Mouse (Mus musculus) regulatory T cell (primary cell): ENCODE results near the gene Hspa1l.
"Not testable (repeated sequence)": the region's sequence is repeated elsewhere in the genome, so short reads cannot be mapped to it uniquely, and the experiment has no call there.

Experiments
- in situ Hi-C: fragments of 300-600 bp; cut with MboI, MseI; formaldehyde crosslinking; loops from one replicate; pipeline ENCODE4 v1.15.1; 2025; ENCODE audit warnings: high pct_unique_total_duplicates

Gene Hspa1l

DNA sequence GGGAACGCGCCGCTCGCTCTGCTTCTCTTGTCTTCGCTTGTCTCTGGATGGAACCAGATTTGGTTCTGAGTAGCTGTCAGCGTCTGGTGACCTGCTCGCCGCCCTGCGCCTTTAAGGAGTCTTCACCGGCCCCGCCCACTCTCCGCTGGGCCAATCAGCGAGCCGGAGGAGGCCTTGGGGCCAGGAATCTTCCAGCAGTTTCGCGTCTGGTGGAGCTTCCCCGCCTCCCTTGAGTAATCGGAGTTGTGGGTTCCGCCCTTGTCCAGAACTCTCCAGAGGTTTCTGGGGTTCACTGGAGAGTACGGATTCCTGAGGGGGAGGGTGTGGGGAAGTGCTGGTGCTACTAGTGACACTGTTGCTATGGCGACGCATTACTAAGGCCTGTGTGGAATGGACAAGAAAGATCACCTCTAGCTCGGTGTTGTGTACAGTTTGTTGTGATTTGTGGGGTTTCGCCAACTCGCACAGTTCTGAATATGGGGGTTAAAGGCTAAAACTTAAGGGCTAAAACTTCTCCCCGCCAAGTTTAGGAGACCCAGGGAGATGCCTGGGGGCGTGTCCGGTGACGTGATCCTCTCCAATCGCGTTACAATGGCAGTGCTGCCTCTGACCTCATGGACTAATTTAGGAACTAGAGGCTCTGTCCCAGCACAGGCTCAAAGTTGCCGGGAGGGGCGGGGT is at the start of gene Hspa1l, which contains the start of gene Hspa1a:
TSS of gene Hspa1l (plus strand) at position 635 of the 681 bp plus-strand sequence.
TSS of gene Hspa1a (minus strand) at position 88 of the 681 bp plus-strand sequence.
- in situ Hi-C loops = not testable (repeated sequence)

DNA sequence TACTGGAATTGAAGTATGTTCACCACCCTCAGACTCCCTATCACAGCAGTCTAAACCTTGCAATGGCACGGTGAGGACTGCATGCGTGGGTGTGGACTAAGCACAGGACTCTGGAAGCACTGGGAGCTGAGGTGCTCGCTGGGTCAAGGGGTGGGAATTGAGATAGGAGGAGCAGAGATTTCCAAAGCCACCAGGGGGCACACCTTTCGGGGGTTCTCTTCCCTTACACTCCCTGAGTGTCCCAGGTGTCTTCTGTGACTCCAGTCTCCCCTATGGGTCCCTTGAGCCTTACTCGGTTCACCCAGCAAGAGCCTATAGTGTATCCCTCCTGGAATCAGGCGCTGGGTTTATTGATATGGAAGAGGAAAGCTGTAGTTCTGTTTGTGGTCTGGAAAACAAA is 49.6 kb upstream of the Hspa1l start:
- in situ Hi-C loops = no loop called here

DNA sequence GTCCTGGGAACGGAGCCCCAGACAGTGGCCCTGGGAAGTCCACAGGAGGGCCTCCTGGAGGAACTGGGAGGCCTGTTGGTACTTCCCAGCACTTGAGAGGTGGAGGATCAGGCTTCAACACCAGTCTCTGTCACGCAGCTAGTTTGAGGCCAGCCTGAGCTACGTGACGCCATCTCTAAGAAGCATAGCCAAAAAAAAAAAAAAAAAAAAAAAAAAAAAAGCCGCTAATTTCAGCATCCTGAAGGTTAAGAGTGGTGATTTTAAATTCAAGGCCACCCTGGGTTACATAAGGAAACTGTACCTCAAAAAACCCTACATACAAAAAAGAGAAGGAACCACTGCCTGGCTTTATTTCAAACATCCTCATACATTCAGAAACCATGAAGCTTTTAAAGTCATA is 48.2 kb upstream of the Hspa1l start:
- in situ Hi-C loops = no loop called here

DNA sequence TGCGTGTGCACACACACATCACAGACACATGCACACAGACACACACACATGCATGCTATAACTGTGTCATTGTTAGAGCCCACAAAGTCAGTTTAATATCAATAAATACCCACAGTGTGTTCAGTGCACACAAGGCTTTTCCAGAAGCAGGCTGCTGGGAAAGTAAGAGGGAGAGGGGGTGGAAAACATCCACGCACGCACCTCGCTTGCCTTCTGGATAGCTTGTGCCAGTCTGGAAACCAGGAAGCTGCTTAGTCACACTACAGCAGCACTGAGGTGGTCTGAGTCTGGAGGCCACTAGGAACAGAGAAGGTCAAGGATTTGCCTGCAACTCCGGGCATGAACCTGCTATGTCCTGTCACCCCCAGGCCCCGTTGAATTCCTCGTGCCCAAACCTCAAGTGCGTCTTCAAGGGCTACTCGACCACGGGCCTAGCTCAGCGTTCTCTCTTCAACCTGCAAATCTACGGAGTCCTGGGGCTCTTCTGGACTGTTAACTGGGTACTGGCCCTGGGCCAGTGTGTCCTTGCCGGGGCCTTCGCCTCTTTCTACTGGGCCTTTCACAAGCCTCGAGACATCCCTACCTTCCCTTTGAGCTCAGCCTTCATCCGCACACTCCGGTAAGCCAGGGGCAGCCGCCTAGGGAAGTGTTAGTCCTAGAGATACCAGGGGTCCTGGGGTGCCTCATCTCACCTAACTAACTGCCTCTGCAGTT is 45.0 kb upstream of the Hspa1l start:
- in situ Hi-C loops = no loop called here

DNA sequence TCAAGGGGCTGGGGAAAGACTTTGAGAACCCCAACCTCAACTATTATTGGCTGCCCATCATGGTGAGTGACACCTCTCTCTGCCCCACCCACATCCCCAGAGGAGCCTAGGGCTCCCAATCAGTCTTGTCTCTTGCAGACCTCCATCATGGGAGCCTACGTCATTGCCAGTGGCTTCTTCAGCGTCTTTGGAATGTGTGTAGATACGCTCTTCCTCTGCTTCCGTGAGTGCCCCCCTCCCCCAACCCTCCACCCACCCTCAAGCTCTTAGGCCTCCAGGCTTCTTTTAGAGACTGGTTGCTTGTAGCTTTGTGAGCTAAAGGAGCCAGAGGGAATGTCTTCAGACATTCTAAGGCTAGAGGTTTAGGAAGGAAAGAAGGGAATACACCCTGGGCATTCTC is 43.7 kb upstream of the Hspa1l start:
- in situ Hi-C loops = no loop called here

DNA sequence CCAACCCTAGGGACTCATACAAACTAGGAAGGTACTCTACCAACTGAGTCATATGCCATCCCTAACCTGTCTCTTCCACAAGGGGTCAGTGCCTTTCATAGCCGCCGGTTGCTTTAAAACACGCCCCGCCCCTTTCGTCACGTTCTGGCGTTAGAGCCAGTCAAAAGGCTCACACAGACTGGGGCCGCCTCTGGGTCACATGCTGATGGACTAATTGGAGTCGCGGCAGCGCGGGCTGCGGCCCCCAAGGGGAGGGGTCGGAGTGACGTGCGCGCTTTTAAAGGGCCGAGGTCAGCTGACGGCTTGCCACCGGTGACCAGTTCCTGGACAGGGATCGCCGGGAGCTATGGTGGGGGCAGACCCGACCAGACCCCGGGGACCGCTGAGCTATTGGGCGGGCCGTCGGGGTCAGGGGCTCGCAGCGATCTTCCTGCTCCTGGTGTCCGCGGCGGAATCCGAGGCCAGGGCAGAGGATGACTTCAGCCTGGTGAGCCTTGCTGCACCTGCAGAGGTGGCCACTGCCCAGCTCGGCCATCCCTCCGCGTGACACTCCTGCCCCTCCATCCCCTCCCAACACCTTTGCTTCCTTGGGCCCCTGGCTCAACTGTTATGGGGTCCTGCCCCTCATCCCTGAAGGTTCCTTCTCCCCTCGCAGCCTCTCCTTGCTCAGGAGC is 41.3 kb upstream of the Hspa1l start, which contains the start of gene Neu1:
TSS of gene Neu1 (plus strand) at position 193 of the 674 bp plus-strand sequence.
- in situ Hi-C loops = no loop called here

DNA sequence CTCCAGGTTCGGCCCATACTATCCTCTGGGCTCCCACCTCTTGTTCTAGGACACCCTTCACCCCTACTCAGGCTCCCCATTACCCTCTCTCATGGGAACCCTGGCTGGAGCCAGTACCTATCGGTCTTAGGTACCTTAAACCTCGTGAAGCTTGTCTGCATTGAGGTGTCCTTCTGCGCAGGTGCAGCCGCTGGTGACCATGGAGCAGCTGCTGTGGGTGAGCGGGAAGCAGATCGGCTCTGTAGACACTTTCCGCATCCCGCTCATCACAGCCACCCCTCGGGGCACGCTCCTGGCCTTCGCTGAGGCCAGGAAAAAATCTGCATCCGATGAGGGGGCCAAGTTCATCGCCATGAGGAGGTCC is 40.8 kb upstream of the Hspa1l start:
- in situ Hi-C loops = no loop called here

DNA sequence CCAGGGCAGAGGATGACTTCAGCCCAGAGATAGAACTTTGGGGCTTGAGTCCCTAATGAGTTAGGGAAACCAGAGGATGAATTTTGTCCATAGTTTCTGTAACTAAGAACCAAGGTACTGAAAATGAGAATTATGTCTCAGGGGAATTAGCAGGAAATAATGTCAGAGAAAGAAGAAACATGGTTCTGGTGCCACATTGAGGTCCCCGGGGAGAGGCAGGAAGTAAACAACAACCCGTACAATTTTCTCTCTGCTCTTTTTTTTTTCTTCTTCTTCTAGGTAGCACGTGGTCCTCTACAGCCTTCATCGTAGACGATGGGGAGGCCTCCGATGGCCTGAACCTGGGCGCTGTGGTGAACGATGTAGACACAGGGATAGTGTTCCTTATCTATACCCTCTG is 40.2 kb upstream of the Hspa1l start:
- in situ Hi-C loops = no loop called here

DNA sequence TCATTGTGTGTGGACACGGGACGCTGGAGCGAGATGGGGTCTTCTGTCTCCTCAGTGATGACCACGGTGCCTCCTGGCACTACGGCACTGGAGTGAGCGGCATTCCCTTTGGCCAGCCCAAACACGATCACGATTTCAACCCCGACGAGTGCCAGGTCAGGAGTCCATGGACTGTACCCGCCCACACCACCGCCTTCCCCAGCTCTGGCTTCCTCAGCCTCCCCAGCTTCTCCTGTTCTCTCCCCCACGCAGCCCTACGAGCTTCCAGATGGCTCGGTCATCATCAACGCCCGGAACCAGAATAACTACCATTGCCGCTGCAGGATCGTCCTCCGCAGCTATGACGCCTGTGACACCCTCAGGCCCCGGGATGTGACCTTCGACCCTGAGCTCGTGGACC is 38.5 kb upstream of the Hspa1l start:
- in situ Hi-C loops = no loop called here

DNA sequence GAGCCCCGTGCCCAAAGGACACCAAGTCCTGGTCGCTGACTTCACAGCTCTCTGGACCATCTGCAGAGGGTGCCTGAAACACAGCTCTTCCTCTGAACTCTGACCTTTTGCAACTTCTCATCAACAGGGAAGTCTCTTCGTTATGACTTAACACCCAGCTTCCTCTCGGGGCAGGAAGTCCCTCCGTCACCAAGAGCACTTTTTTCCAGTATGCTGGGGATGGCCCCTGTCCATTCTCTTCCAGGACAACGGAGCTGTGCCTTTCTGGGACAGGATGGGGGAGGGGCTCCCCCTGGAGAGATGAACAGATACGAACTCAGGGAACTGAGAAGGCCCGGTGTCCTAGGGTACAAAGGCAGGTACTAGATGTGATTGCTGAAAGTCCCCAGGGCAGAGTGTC is 37.7 kb upstream of the Hspa1l start:
- in situ Hi-C loops = no loop called here

DNA sequence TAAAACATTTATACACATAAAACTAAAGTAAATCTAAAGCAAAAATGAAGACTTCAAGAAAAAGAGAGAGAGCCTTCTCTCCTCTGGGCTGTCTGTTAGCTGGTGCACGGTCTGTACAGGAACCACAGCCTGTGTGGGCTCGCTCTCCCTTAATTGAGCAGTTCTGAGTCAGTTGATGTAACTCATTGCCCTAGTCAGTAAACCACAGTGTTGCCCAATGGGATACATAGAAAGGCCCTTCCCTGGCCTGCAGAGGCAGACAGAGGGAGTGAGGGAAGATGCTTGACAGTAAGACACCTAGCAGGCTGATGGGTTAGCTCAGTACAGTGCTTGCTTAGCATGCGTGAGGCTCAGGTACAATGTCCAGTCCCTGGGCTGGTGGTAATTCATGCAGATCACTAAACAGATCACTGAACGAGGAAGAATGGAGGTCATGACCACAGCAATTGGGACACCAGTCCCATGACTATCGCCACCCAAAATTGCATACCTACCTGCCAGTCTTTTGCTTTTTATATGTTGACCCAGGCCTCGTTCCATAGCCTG is 34.5 kb upstream of the Hspa1l start:
- in situ Hi-C loops = no loop called here

DNA sequence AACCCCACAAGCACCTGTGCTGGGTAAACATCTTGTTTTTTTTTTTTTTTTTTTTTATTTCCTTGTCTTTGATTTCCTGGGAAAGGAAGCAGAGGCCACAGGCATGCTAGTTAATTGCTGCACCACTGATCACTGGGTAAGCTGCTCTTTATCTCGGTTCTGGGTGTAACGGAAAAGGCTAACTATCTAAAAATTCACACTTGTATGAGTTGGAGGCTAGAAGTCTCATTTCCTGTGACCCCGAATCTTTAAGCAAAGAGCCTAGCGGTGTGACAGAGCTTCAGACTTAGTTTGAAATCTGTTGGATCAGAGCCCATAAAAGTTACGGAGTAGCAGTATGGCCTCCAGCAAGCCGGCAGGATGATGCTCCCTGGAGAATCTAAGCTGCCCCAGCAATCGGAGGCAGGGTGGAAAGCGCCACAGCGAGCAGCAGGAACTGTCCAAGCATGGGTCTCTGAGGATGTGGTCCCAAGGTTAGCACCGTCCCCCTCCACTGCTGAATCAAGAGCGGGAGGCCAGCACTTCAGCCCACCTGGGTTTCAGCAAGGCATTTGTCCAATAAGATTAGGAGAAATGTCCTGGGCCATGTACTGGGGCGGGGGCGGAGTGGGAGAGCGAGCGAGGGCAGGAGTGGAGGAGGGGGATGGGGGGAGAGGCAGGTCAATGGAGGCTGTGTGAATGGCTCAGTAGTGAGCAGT is 31.0 kb upstream of the Hspa1l start:
- in situ Hi-C loops = no loop called here

DNA sequence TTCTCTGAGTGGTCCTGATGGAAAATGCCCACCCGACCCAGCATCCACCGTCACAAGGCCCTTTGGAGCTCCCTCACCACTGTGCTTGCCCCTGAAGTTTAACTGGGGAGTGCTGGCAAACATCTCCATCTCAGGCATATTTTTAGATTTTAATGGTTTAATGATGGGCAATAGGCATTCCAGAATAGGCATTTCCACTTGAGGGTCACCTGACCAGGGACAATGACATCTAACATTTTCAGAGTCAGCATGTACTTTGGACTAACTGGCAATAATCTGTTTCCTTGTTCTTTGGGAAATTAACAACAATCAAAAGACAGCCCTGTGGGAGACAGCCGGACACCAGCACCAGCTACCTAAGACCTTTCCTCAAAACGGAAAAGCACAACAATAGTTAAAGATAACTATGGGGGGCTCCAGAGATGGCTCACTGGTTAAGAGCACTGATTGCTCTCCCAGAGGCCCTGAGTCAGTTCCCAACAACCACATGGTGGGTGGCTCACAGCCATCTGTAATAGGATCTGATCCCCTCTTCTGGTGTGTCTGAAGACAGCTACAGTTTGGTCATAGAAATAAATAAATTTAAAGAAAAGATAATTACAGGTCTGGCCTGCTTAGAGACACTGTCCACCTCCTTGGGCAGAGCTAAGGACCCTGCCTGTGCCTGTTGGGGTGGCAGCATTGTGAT is 29.2 kb upstream of the Hspa1l start:
- in situ Hi-C loops = no loop called here

DNA sequence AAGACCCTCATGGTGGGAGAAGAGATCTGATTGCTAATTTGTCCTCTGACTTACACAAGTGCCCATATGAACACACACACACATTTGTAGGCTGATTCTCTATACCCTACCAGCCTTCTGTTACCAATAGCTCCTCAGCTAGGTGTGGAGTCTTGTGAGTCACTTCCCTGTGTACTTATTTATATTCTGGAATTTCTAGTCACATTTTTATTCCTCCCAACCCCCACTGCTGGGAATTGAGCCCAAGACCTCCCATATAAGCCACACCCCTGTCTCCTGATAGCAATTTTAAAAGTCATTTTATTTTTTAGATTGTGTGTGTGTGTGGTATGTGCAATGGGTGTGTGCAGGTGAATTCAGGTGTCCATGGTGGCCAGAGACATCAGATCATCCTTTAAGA is 28.1 kb upstream of the Hspa1l start:
- in situ Hi-C loops = no loop called here

DNA sequence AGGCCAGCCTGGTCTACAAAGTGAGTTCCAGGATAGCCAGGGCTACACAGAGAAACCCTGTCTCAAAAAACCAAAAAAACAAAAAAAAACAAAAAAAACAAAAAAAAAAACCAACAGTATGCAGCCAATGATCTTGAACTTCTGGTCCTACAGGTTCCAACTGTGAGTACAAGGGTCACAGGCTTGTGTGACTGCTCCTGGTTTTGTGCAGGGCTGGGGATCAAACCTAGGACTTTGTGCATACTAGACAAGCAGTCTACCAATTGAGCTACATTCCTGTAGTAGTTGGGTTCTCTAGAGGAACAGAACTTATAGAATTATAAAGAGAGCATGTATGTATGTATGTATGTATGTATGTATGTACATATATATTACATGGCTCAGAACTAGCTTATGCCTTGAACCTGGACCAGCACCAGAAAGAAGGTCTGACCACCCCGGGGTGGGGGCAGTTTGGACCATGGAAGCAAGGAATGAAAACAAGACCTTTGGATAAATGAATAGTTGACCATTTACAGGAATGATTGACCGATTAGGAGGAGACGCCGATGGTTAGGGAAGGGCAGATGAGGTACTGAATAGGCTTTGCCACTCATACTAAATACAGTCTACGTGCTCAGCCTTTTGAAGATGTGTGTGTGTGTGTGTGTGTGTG is 25.9 kb upstream of the Hspa1l start:
- in situ Hi-C loops = loop anchor here (5.0 kb wide), 1 partner anchor 36 kb away; the partner anchor contains the start of gene Lsm2

DNA sequence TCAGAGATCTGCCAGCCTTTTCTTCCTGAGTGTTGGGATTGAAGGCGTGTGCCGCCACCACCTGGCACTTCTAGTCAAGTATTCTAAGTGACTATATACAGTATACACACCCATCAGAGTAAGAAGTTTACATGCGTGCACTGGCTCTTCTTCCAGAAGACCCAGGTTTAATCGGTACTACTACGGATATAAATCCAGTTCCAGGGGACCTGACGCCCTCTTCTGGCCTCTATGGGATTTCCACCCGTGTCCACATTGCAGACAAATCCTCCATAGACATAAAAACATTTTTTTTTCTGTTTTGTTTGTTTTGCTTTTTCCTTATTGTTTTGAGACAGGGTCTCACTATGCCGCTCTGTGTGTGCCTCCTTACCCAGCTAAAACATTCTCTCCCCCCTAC is 24.9 kb upstream of the Hspa1l start:
- in situ Hi-C loops = loop anchor here (5.0 kb wide), 1 partner anchor 35 kb away; the partner anchor contains the start of gene Lsm2

DNA sequence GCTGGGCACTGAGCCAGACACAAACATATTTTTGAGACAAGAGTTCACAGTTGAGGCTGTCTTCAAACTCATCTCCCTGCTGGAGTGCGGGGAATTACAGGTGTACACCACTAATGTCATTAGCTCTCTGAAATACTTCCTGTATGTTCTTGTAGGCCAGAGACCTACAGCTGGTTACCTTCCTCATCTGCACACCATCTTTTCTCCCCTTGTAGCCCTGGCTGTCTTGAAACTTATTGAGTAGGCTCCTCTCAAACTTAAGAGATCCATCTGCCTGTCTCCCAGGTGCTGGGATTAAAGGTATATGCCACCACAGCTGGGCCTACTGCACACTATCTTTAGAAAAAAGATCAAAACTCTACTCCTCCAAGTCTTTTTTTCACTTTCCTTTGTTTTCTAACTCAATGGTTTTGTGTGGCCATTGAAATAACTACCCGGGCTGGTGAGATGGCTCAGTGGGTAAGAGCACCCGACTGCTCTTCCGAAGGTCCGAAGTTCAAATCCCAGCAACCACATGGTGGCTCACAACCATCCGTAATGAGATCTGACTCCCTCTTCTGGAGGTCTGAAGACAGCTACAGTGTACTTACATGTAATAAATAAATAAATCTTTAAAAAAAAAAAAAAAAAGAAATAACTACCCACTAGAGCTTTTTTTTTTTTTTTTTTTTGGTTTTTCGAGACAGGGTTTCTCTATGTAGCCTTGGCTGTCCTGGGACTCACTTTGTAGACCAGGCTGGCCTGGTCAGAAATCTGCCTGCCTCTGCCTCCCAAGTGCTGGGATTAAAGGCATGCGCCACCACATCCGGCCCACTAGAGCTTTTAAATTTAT is 23.6 kb upstream of the Hspa1l start:
- in situ Hi-C loops = loop anchor here (5.0 kb wide), 1 partner anchor 33 kb away; the partner anchor contains the start of gene Lsm2

DNA sequence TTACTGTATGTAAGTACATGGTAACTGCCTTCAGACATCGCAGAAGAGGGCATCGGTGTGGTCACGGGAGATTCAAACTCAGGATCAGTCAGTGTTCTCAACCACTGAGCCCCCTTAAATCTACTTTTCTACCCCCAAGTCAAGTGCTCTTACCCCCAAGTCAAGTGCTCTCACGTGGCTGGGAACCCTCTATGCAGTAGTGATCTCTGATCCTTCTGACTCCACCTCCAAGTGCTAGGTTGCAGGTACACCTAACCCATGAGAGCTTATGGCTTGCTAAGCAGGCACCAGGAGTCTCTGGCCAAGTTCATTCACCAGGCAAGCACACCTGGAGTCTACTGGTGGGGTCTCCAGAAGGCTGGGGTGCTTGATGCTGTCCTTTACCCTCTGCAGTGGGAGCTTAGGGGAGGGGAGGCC is 22.9 kb upstream of the Hspa1l start:
- in situ Hi-C loops = loop anchor here (5.0 kb wide), 1 partner anchor 33 kb away; the partner anchor contains the start of gene Lsm2
